Mouse (Mus musculus) liver, embryonic 14.5 days (tissue): ENCODE data around the gene Pcif1. TPM values are rescaled to one million over a fixed set of nuclear protein-coding genes. Genes with fewer than 3 reads are reported as not detected.

ENCODE experiments used
- ATAC-seq: fragments of 200-750 bp; cut with Nextera tagmentation; 2 replicates; pipeline ENCODE4 v1.8.0; 2017; ENCODE audit warnings: moderate number of reproducible peaks, mild to moderate bottlenecking, moderate library complexity; ENCODE audit not compliant: insufficient read depth
- DNase-seq, 3 experiments: peaks; one replicate each; pipeline ENCODE4 v3.0.0-alpha.2; 2012 to 2013; ENCODE audit warnings: low read depth in 3 of 3, low spot score in 3 of 3
- H3K27ac ChIP-seq: fragments of 300-500 bp; sonication (generic); 2 replicates; pipeline ENCODE4 v1.5.1; 2014; ENCODE audit warnings: moderate library complexity, mild to moderate bottlenecking, control low read depth, inconsistent platforms
- H3K27me3 ChIP-seq: fragments of 300-500 bp; sonication (generic); 2 replicates; pipeline ENCODE4 v1.6.1; 2014; ENCODE audit warnings: mild to moderate bottlenecking, low read length, moderate library complexity; ENCODE audit not compliant: control insufficient read depth, insufficient read depth
- H3K36me3 ChIP-seq: fragments of 300-500 bp; sonication (generic); replicated peaks from 2 replicates; pipeline ENCODE4 v1.6.1; 2014; ENCODE audit warnings: low read depth; ENCODE audit not compliant: control insufficient read depth, insufficient read depth
- H3K4me1 ChIP-seq, 2 experiments: fragments of 200-500 bp in 1 of 2; fragments of 300-500 bp in 1 of 2; sonication (generic) in 1 of 2; replicated peaks; 2 replicates each; pipeline ENCODE4 v1.6.1; 2012 to 2014; ENCODE audit warnings: antibody characterized with exemption in 1 of 2, inconsistent platforms in 1 of 2, low read length in 1 of 2; ENCODE audit not compliant: control insufficient read depth in 2 of 2, insufficient read depth in 2 of 2
- H3K4me2 ChIP-seq: fragments of 300-500 bp; sonication (generic); 2 replicates; pipeline ENCODE4 v1.6.1; 2014; ENCODE audit warnings: low read depth, mild to moderate bottlenecking, control low read depth, moderate library complexity
- H3K4me3 ChIP-seq, 2 experiments: fragments of 200-500 bp in 1 of 2; fragments of 300-500 bp in 1 of 2; sonication (generic) in 1 of 2; 2 replicates each; pipeline ENCODE4 v1.5.1; 2012 to 2014; ENCODE audit warnings: low read depth in 2 of 2, low read length in 2 of 2, mild to moderate bottlenecking in 2 of 2, control low read depth in 1 of 2, inconsistent platforms in 1 of 2, moderate library complexity in 1 of 2; ENCODE audit not compliant: insufficient read depth in 1 of 2
- H3K9ac ChIP-seq: fragments of 300-500 bp; sonication (generic); replicated peaks from 2 replicates; pipeline ENCODE4 v1.6.1; 2014; ENCODE audit warnings: mild to moderate bottlenecking, control low read depth, moderate library complexity
- H3K9me3 ChIP-seq: fragments of 300-500 bp; sonication (generic); 2 replicates; pipeline ENCODE4 v1.6.1; 2016; ENCODE audit warnings: low read length, mixed read lengths; ENCODE audit not compliant: control insufficient read depth
- CTCF ChIP-seq: IDR thresholded peaks from 2 replicates; pipeline ENCODE4 v1.5.1; 2016; ENCODE audit warnings: antibody characterized with exemption, low read depth, control low read depth
- EP300 ChIP-seq: IDR thresholded peaks from 2 replicates; pipeline ENCODE4 v1.6.1; 2016; ENCODE audit warnings: antibody characterized with exemption, low read depth
- WGBS: fragments of 180-500 bp; shearing (Covaris S2); extraction: QIAGEN DNeasy Blood & Tissue Kit; methylation state at CpG from one replicate; pipeline ENCODE4 v1.1.7; 2014; ENCODE audit not compliant: insufficient replicate concordance; 5-methylcytosine and 5-hydroxymethylcytosine counted together
- polyA plus RNA-seq, 2 experiments: library from polyadenylated mRNA; depleted of rRNA in 1 of 2; stranded (reverse) in 1 of 2; unstranded in 1 of 2; fragments of >200 nt; fragmentation: Nextera tagmentation in 1 of 2; extraction: Ambion mirVana in 1 of 2; gene quantifications; 2 replicates each; pipeline versions ENCODE4 v1.2.1 to v1.2.3; 2012 to 2014

Gene Pcif1
- polyA plus RNA-seq (2012; rRNA removed) (19.6 and 20.2 TPM in 2 replicates), polyA plus RNA-seq (2014; fragmentation: Nextera tagmentation; extraction: Ambion mirVana) (37.5 and 43.4 TPM in 2 replicates)

GRCm38 (mm10) chr2:164879228-164879567 is at the start of gene Pcif1:
TSS of gene Pcif1 (plus strand) at chr2:164879304.
- H3K27me3 ChIP-seq, result no peaks in the 10 kb centered on the region
- ATAC-seq (peak; percentile 82), DNase-seq (peak; percentile 76 to 81 (median 77))
- peaks cover 8 to 18% of the 10 kb centered on the region in 2 experiments for H3K4me1 ChIP-seq
- 0 out of 2 replicates have a peak, but pooled peaks have one; percentile 13 for TF ChIP-seq CTCF
- TF ChIP-seq EP300, result no peak
- peaks cover 14% of the 10 kb centered on the region for H3K36me3 ChIP-seq
- H3K4me3 ChIP-seq, result peak within 1 kb of the TSS; percentile 88 to 95
- H3K27ac ChIP-seq, result peak within 1 kb of the TSS; percentile 88
- under 1% methylated on average over 40 of the region's 40 CpGs for WGBS
- peak within 1 kb of the TSS; percentile 87 for H3K4me2 ChIP-seq
- no peaks in the 10 kb centered on the region for H3K9me3 ChIP-seq
- peak within 1 kb of the TSS; percentile 99 for H3K9ac ChIP-seq

GRCm38 (mm10) chr2:164831029-164831428 is 48.1 kb upstream of the Pcif1 start:
- no peak for ATAC-seq
- WGBS, result 75% methylated on average over 10 of the region's 10 CpGs
- H3K9ac ChIP-seq, result no peak overlapping the region
- H3K36me3 ChIP-seq, result no peaks in the 10 kb centered on the region
- H3K4me1 ChIP-seq, result peaks cover 0 to 3% of the 10 kb centered on the region in 2 experiments; a peak in 2 of 4 replicates
- H3K4me3 ChIP-seq, result no peak overlapping the region
- no peak for TF ChIP-seq EP300
- TF ChIP-seq CTCF, result no peak
- H3K27me3 ChIP-seq, result no peaks in the 10 kb centered on the region
- no peak overlapping the region for H3K4me2 ChIP-seq
- DNase-seq, result no peak
- no peak overlapping the region for H3K27ac ChIP-seq
- no peaks in the 10 kb centered on the region for H3K9me3 ChIP-seq

GRCm38 (mm10) chr2:164832032-164832747 is 46.9 kb upstream of the Pcif1 start:
- WGBS, result 59% methylated on average over 16 of the region's 16 CpGs
- H3K4me2 ChIP-seq, result peak overlapping the region; percentile 100
- H3K4me3 ChIP-seq, result peak overlapping the region in 1 of 2 experiments; percentile 83; a peak in 2 of 4 replicates
- H3K36me3 ChIP-seq, result peaks cover 3% of the 10 kb centered on the region; the same call in 1 of the 2 replicates
- H3K27me3 ChIP-seq, result no peaks in the 10 kb centered on the region
- TF ChIP-seq CTCF, result no peak
- no peak for TF ChIP-seq EP300
- H3K27ac ChIP-seq, result no peak overlapping the region
- no peaks in the 10 kb centered on the region for H3K9me3 ChIP-seq
- H3K4me1 ChIP-seq, result peaks cover 0 to 3% of the 10 kb centered on the region in 2 experiments; a peak in 1 of 4 replicates
- no peak overlapping the region; the same call in 1 of the 2 replicates for H3K9ac ChIP-seq
- DNase-seq (no peak), ATAC-seq (no peak; the same call in 1 of the 2 replicates)

GRCm38 (mm10) chr2:164832748-164833301 is 46.3 kb upstream of the Pcif1 start, which contains the start of gene Ctsa:
TSS of gene Ctsa (plus strand) at chr2:164832873.
- TF ChIP-seq CTCF, result peak; percentile 87
- TF ChIP-seq EP300, result no peak
- H3K36me3 ChIP-seq, result peaks cover 3% of the 10 kb centered on the region; the same call in 1 of the 2 replicates
- no peaks in the 10 kb centered on the region for H3K27me3 ChIP-seq
- peaks cover 0 to 3% of the 10 kb centered on the region in 2 experiments; a peak in 1 of 4 replicates for H3K4me1 ChIP-seq
- peak within 1 kb of the TSS; percentile 73 to 83 for H3K4me3 ChIP-seq
- peak; percentile 67 for ATAC-seq
- under 1% methylated on average over 35 of the region's 35 CpGs for WGBS
- peak; percentile 58 to 66 (median 58) for DNase-seq
- H3K9ac ChIP-seq, result peak within 1 kb of the TSS; percentile 81
- no peaks in the 10 kb centered on the region for H3K9me3 ChIP-seq
- peak within 1 kb of the TSS; percentile 64 for H3K27ac ChIP-seq
- peak within 1 kb of the TSS; percentile 100 for H3K4me2 ChIP-seq
